Mouse (Mus musculus) heart, postnatal 4 days (tissue): Measurements from ENCODE around the gene Senp7. TPM values are rescaled to one million over a fixed set of nuclear protein-coding genes. Genes with fewer than 3 reads are reported as not detected.
"Not testable (repeated sequence)": the region's sequence is repeated elsewhere in the genome, so short reads cannot be mapped to it uniquely, and the experiment has no call there.

Experiments
- DNase-seq: peaks from one replicate; pipeline ENCODE4 v3.0.0; 2021
- total RNA-seq, 2 experiments: library from RNA; stranded (reverse); gene quantifications; 2 replicates each; pipeline ENCODE4 v1.2.3; 2021

Gene Senp7
- total RNA-seq, 2 experiments from 2014 or later = 17.4 to 21.1 TPM

DNA sequence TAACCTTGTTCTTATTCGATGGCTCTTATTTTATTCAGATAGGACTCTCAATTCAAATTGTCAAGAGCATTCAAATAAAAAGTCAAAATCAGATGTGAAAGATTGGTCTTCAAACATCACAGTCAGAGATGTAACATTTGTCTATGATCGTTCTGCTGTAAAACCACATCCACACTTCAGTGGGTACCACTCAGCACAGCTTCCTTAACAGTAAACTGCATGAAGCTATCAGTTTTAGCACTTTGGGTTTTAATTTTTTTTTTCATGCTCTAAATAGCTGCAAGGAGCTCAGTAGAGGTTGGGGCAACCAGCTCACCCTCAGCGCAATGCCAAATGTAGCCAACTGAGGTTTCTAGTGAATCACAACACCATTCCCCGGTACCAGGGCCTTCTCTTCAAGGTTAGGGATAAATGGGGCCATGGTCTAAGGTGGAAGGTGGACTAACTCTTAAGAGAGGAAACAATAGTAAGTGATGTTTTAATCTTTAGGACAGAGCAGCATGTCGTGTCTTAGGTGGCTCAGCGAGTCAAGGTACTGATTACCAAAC, 20.5 kb downstream of the Senp7 start:
- no peak for DNase-seq

DNA sequence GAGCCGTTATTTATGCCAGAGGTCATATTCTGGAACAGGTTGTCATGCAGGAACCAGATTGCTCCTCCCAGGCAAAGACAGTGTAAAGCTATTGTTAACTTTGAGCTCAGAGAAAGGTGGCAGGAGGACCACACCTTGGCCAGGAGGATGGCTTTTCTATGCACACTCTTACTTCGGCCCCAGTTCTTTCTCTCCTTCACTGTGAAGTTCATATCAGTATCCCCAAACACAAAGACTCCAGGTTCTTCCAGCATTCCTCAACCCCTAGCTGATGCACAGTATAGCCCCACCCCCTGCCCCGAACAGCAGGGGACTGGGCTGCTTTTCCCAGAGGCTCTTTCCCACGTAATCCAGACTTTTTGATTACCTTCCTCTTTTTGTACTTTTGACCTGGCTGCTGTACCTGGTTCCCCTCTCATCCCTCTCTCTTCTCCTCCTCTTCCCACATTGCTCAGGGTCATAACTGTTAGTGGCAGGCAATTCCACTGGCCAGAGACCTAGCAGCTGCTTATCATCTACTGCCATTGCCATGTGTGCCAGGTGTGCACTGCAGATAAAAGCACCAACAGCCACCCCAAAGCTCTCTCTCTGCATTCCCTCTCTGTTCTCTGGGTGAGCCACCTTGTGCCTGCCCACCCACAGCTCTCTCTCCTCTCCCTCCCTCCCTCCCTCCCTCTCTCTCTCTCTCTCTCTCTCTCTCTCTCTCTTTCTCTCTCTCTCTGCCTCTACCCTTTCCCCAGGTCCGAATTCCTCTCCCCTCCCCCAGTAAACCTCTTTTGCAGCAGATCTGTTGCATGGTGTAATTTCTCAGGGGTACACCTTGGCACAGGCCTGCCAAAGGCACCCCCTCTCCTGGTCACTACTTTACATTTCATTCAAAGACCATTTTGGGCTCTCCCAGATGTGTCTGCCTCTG, 23.4 kb downstream of the Senp7 start:
- no peak for DNase-seq

DNA sequence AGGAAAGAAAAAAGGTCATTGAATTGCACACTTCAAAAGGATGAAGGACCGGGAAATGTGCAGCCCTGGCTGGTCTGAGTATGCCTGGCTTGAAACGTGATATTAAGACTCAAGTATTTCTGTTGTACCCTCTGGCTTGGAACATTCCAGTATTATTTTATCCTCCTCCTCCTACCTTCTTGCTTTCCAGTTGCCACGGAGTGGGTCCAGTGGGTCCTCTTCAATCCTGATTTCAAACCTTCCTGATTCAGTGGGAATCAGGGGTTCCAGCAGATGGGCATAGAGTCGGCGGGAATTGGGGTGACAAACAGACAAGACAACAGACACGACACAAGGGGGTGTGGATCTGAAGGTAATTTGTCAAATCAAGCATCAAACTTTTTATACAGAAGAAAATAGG, 24.4 kb downstream of the Senp7 start:
- no peak for DNase-seq

DNA sequence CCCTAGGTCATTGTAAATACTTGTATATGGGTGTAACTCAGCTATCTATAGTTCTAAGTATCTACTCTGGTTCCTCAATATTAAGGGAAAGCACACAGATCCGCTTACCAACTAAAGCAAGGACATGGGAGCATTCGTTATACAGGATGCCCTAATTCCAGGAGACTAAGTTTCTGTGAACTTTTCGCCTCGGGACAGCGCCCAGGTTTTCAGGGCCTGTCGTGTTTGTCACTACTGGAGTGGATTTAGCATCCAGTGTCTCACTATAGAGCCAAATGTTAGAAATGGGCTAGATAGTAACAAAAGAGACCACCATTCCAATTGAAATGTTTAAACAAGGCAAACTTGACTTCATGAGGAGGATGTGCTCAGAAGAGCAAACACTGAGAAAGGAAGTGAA, 25.0 kb downstream of the Senp7 start:
- not testable (repeated sequence) for DNase-seq

- DNase-seq = no peak
Measured at GRCm38 (mm10) chr16:56074122-56074521, 26.0 kb downstream of the Senp7 start.

DNA sequence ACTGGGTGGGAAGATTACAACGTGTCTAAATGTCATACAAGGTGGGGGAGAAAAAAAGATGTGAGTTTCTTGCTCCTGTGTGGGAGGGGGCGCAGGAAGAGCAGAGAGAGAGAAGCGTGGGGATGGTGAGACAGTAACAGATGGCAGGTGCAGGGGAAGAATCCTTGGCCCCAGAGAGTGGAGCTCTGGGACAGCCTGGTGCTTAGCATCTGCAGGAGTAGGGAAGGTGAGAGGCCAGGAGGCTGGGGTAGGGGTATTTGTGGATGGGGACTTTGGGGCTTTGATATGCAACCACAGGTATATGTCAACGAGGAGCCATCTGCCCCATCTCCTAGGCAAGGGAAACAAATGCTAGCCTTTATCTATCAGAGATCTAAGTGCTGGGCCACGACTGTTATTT, 26.4 kb downstream of the Senp7 start:
- peak; percentile 7 for DNase-seq

DNA sequence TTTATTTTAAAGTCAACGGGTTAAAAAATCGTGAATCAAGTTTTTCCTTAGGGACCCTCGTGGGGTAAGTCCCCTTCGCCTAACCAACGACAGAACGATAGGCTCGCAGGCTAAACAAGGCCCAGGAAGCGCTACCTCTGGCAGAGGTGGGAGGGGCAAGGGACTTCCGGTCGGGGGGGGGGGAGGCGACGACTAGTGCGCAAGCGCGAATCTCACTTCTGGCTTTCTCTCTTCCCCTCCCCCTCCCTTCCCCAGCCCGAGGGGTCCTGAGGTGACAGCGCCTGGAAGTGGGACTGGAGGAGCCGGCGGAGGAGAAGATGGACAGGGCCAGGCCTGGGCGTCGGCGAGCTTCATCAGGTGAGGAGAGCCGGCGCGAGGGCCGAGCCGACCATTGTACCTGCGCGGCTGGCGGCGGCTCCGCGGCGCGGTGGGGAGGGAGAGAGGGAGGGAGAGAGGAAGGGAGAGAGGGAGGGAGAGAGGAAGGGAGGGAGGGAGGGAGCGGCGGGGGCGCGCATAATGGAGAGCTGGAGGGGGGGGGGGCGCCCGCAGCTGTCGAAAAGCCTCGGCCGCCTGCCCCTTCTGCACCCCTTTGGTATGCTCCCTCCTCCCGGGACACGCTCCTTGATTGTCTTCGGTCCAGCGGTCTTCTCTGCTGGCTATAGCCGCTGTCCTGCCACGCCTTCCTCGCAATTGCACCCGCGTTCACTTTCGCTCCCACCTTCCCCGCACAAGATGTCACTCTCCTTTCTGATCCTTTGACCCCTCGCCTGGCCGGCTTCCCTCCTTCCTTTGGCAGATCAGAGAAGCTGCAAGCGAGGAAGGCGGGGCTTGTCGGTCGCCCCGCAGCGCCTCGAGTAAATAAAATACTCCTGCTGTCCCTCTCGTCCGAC, 27.3 kb downstream of the Senp7 start:
- DNase-seq = peak; percentile 86

DNA sequence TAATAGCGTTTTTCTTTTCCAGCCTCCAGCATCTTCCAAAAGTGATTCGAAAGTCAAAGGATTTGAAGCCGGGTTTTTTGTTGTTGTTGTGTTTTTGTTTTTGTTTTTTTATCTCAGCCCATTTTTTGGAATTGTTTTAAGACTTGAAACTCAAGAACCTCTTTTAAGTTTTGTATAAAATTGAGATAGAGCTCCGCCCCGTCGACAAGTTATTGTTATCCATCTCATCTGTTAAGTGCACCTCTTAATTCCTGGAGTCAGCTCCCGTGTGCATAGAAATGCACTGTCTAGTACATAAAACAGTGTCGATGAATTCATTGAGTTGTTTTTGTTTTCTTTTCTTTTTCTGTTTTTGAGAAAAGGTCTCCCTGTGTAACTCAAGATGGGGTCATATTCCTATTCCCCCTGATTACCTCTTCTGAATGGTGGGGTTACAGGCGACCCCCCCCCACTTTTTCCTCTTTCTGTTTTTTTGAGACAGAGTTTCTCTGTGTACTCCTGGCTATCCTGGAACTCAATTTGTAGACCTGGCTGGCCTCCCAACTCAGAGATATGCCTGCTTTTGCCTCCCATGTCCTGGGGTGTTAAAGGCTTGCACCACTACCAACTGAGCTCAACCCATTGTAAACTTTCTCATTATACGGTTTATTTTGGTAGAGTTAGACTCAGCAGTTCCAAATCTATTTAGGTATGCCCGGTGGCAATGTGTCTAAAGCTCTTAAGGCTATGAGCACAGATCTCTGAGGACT, 28.2 kb downstream of the Senp7 start:
- DNase-seq = peak; percentile 31

DNA sequence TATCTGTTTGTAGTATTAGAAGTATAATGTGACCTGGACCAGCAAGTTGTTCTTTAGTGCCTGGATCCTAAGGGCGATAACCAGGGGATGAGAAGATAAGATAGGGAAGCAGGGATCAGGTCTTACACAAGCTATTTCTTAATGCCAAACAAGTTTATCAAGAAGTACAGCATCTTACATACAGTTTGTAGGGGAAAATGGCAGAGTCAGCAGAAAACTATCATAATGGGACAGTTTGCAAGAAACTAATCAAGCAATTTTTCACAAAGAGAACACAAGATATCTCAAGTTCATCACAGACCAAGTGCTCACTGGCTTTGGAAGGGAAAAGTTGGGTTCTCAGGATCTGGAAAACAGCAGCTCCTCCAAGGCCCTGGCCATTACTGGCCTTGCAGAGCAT, 31.3 kb downstream of the Senp7 start:
- DNase-seq = no peak

DNA sequence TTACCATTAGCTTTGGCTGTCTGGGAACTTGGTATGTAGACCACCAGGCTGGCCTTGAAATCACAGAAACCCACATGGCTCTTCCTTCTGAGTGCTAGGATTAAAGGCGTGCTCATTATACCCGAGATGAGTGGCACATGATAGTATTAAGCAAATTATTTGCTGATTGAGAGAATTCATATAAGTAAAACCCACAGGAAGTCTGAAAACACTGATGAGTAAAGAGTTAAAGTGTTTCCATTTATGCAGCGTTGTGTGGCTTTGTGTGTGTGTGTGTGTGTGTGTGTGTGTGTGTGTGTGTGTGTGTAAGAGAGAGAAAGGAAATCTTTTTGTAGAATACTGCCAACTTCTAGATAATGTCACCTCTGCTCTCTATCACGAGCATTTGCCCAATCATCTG, 33.6 kb downstream of the Senp7 start:
- DNase-seq = no peak

DNA sequence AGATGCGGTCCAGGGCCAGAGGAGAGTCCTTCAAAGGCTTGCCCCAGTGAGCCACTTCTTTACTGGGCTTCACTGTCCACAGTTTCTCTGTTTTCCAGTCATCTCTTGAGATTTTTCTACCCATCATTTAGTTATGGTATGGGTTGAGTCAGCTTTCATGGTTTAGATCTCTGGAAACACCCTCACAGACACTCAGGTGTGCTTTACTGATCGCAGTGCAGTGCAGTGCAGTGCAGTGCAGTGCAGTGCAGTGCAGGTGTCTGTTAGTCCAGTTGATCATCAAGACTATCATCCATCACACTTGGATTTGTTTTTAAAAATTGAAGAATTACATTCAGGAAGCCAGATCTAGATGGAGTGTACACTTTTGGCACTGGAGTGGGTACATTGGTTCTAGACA, 38.2 kb downstream of the Senp7 start:
- DNase-seq = no peak

DNA sequence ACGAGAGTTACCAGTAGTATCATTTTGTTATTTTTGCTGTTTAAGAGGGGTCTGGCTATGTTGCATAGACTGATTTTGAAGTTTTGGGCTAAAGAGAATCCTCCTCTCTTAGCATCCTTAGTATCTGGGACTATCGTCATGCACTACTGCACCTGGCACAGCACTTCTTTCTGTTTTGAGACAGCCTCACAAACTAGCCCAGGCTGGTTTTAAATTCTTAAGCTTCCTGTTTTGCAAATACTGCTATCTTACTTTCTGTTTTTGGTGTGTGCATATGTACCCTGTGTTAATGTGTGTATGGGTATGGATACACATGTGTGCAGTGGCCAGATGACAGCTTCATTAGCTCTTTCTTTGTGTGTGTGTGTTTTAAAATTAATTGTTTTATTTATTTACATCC, 42.2 kb downstream of the Senp7 start:
- DNase-seq = no peak

- not testable (repeated sequence) for DNase-seq
Measured at GRCm38 (mm10) chr16:56096401-56097018, 48.4 kb downstream of the Senp7 start.

DNA sequence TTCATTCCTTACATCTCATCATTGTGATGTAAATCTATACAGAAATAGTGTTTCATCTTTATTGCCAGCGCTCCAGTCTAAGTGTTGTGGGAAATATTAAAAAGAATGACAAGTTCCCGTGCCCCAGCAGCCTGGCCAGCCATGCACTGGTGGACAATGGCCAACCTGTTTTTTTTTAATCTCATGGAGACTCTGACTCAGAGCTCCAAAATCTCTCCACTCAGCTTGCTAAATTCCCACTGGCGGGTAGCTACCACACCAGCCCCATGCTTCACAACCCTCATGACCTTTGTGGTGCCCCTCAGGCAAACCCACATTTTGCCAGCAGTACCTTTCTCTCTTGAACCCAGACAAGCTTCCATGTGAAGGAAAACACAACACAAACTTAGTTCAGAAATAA, 67.6 kb downstream of the Senp7 start:
- peak; percentile 49 for DNase-seq

DNA sequence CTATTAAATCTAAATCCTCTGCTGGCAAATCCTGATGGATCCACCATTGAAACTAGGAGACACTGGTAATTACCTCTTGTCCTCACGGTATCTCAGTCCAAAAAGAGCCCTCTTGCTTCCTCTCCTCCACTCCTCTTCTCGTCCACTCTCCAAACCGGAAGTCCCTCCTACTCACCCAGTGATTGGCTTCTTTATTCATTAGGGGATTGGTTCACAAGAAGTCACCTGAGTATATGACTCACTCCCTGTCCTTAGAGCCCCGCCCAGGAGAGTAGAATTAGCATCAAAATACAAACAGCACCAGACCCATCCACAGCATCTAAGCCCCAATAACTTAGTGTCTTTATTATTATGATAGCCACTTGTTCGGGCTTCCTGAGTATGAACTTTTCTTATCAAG, 68.0 kb downstream of the Senp7 start:
- no peak for DNase-seq

DNA sequence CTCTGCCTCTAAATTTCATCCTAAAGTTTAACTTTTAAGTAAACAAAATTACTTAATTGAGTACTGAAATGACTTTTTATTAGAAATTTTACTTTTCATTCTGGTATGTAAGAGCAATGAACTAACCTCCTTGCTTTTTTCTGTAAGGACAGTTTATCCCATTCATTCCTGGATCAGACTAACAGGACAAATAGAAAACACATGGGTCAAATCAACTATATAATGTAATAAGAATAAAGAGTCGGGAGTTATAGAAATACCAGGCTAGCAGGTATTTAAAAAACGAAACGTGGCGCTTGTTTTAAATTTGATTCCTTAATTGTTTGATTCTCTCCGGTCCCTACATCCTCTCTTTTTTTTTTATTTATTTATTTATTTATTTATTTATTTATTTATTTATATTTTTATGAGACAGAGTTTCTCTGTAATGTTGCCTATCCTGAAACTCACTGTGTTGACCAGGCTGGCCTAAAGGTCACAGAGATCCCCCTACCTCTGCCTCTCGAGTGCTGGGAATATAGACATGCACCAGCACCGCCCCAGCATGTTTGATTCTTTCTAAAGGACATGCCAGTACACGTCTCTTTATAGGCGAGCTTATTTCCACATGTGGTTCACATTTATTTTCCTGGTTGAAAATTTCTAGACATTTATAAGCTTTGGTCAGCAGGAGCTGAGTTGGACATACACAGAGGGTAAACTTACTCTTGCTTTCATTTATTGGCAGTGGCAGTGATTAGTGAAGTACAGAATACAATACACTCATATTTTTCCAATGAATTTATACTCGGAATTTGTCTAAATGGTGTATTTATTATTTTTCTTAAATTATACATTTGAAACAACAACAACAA, 69.4 kb downstream of the Senp7 start:
- DNase-seq = no peak

DNA sequence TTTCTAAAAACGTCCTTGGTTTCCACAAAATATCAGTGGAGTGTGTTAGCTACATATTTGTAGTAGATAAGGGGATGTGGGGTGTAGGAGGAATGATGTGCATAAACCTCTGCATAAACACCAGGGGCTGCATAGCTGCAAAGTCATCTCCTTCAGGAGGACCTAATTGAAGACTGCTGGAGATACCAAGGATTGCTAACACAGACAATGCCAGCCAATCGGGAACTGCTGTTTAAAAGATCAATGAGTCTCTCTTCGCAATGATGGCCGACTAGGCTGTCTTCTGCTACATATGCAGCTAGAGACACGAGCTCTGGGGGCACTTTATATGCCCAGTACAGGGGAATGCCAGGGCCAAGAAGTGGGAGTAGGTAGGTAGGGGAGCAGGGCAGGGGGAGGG, 74.4 kb downstream of the Senp7 start:
- DNase-seq = no peak

DNA sequence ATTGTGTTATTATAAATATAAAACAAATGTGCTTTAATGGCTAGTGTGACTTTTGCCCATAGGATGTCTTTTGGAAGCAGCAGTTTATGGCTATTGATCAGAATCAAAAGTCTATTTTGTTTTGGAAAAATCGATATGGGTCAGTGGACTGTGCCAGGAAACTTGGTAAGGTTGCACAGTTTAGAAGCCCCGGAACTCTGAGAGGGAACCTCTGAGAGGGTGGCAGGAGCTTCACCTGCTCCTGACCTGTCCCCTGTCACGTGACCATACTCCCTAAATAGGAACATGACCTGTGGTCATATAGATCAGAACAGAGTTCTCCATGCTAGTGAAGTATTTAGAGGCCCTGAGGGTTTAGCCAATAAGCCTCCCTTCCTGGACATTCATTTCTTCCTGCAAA, 75.9 kb downstream of the Senp7 start:
- no peak for DNase-seq

- DNase-seq = no peak
Measured at GRCm38 (mm10) chr16:56131666-56132065, 83.5 kb downstream of the Senp7 start.

DNA sequence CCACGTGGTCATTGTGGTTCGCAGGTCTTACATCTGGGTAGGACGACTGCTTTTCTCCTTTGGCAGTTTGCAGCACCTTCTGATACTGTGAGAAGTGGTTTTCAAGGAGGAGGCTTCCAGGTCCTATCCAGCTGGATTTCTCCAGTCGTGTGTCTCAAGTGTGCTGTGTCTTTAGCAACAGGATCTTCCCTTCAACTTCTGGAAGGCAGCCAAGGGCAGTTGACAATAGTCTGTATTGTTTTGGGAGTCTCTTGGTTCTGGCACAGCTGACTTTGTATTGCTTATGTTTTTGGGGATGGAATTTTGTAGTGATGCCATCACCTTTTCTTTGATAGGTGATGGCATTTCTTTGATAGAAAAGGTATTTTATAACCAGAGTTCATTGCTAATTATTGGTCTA, 86.0 kb downstream of the Senp7 start:
- DNase-seq = peak; percentile 30

DNA sequence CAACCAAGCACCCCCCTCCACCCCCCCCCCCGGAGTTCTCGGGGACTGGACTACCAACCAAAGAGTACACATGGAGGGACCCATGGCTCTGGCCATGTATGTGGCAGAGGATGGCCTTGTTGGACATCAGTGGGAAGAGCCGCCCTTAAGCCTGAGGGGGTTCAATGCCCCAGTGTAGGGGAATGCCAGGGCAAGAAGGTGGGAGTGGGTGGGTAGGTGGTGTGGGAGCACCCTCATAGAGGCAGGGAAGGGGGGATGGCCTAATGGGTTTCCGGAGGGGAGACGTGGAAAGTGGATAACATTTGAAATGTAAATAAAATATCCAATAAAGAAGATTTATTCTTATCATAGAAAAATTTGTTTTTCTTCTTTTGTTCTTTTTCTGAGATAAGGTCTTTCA, 89.5 kb downstream of the Senp7 start:
- DNase-seq = not testable (repeated sequence)
